Mouse (Mus musculus) stomach, postnatal 0 days (tissue): ENCODE measurements around the gene Hist1h2bg.

ENCODE experiments used
- CTCF ChIP-seq: IDR thresholded peaks from 2 replicates; pipeline ENCODE4 v1.5.1; 2016; ENCODE audit warnings: antibody characterized with exemption, low read depth, mild to moderate bottlenecking, moderate library complexity
- EP300 ChIP-seq: optimal IDR thresholded peaks from 2 replicates; pipeline ENCODE3; 2016; ENCODE audit warnings: antibody characterized with exemption

- TF ChIP-seq CTCF (no peak), EP300 (no peak)
Observed at GRCm38 (mm10) chr13:23536076-23536822, 34.9 kb upstream of the Hist1h2bg start.
